Mouse (Mus musculus) inflammation-experienced regulatory T-cells, adult 6 months (primary cell): ENCODE results near the gene Zfp978. TPM values are rescaled to one million over a fixed set of nuclear protein-coding genes. Genes with fewer than 3 reads are reported as not detected.
A peak's percentile ranks its signal among the peaks of the same experiment; 100 is the strongest.
"Not testable (repeated sequence)": the region's sequence is repeated elsewhere in the genome, so short reads cannot be mapped to it uniquely, and the experiment has no call there.

Source experiments
- ATAC-seq: one replicate; pipeline ENCODE4 v1.8.0; 2017
- polyA plus RNA-seq, 3 experiments: library from polyadenylated mRNA; unstranded; fragments of 100-300 nt; shearing (Covaris generic); gene quantifications; one replicate each; pipeline ENCODE4 v1.2.1; 2017

The Zfp978 gene
- polyA plus RNA-seq, 3 experiments from 2014 or later, result not detected

DNA sequence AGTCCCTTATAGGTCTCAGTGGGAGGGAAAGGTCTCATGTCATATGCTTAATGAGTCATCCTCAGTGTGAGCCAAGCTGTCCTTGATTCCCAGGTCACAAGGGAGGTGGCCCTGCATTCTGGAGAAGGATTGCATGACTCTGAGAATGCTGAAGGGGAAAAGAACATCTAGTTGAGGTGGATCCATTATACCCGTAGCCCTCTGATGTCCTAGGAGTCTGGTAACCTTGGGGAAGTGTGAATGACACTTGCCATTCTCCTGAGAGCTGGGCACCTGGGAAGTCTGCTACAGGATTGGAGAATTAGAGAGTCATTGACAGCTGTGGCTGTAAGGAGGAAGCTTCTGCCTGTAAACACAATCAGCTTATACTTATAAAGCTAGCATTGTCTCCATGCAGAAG, 55.3 kb downstream of the Zfp978 start:
- not testable (repeated sequence) for ATAC-seq

DNA sequence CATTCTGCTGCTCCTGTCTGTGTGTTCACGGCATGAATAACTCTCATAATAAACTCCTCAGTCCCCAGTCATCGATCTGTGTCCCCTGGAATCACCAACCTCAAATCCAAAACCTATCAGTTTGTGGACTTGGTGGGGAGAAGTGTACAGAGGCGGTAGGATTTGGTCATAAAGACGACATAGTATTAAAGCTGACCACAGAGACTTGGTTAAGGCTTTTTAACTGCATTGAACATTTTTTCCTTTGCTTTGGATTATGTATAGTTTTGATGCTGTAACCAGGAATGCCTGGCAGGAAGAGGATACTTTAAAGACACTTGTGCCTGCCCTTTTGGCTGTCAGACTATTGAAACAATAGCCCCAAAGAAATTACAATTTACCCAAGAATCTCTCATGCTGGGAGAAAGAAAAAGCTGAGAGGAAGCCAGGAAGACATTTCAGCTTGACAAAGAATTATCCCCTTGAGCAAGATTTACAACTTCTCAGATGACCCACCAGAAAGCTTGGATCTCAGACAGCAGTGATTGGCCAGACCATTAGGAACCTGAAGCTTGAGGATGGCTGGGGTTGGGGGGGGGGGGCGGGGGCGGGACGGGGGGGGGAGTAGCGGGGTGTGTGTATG, 56.2 kb downstream of the Zfp978 start:
- peak; percentile 16 for ATAC-seq

DNA sequence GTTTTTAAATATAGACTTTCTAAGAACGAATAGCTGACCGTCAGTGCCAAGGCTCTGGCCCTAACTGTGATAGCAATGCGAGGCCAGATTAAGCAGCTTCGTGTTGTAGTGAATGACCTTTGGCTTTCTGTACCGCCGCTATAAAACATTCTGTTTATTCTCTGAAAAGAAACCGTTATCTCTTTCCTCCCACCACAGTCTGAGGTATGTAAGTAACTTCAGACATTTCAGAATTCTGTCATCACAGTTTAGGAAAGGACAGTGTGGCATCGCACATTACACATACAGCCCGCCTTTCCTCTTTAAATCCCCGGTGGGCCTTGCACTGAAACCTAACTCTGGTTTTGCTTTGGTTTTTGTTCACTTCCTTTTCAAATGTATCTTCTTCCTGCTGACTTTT, 56.8 kb downstream of the Zfp978 start:
- no peak for ATAC-seq

DNA sequence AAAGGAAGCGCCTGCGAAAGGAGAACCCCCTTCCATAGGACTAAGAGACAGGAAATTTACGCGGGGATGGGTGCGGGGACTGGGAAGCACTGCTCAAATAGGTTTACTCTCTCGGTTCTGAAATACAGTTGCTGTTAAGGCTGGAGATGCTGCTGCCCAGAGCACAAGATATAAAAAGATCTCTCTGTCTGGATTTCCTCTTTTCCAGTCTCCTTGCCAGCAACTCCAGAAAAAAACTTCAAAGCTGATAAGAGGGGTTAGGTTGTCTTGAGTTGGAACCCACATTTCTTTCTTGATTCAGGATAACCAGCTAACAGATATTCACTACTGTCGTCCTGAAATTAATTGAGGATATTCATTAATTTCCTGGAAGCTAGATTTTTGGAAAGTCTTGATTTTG, 57.2 kb downstream of the Zfp978 start:
- not testable (repeated sequence) for ATAC-seq

DNA sequence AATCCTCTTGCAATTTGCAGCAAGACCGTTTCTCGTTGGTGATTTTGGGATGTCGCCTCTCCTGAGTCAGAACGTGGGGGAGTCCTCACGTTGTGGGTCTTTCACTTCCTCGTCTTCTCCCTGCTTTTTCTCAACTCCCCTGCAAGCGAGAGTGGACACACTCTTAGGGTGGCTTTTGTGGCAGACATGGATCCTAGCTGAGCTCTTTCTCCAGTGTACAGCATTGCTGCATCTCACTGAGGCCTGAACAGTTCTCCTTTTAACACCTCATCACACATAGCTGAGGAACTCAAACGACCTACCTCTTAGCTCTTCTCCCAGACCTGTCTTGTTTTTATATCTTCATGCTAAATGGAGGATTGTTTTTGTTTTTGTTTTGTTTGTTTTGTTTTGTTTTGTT, 58.1 kb downstream of the Zfp978 start:
- not testable (repeated sequence) for ATAC-seq

DNA sequence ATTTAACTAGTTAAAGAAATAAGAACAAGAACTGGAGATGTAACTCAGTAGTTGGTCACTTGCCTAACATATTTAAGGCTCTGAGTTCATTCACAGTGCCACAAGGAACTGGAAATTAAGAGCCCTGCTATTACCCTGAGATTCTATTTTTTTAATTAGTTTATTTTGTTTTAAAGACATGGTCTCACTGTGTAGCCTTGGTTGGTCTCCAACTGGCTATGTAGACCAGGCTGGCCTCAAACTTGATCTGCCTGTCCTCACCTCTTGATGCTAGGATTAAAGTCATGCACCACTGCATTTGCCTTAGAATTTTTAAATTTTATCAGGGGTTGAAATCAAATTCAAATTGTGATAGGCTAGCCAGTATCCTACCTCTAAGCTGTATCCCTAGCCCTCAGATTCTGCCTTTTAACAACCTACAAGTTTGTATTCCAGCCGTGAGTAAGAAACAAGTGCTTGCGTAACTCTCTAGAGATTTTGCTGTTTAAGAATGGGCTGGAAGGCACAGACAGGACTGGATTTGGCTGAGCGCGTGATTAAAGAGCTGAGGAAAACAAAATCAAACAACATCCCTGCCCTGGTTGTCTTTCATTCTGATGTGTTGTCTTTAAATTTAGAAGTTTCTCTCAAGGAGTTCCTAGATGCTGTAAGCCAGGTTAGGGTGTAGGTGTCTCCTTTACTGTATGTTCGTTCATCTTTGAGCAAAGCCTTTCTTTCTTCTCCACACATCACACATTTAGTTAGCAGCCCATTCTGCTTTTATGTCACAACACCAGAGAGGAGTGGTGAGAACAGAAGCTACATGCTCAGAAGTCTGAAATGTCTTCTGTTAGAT, 58.9 kb downstream of the Zfp978 start:
- not testable (repeated sequence) for ATAC-seq

DNA sequence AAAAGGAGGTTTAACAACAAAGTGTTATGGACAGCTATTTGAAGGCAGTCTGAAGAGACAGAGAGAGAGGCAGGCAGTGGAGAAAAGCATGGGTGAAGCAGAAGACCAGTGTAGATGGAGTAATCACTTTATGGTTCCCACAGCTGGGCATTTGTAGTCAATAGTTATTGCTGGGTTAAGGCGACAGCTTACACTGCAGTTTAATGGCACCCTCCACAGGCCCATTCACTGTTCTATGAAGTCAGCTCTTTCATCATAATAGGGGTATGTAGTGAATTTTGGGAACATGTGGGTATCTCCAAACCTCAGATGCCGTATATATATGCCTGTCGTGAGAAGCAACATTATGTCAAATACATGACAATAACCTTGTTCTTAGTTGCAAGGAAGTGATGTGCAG, 59.7 kb downstream of the Zfp978 start:
- no peak for ATAC-seq

DNA sequence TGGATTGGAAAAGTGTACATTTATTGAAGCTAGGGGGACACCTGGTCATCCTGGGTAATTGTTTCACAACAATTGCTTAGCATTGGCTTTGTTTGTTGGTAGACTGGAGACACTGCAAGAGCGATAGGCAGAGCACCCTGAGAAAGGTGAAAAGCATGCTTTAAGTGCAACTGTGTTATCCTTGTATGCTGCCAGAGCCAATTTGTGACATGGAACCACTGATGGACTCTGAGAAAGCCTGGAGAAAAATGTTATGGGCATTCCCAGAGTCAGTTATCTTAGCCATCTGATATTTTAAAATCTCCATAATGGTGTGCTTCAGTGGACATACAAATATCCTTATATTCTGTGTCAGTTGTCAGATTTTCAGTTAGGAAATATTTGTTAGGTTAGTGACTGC, 60.2 kb downstream of the Zfp978 start:
- not testable (repeated sequence) for ATAC-seq

DNA sequence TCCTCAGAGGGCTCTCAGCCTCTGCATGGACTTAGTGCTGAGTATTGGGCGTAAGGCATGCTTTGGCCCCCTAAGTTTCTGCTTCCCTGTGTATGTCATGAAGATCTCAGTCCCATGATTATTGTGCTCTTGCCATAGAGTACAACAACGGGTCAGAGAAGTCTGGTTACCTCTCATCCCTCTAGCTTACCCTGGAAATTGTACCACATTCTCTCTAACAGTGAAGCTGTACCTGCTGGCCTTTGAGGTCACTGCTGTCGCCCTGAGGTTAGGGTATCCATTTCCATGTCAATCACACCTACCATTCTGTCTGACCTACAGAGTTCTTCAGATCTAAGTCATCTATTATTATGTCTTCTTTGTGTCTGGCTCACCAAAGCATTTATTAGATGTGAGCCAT, 62.0 kb downstream of the Zfp978 start:
- ATAC-seq, result no peak

DNA sequence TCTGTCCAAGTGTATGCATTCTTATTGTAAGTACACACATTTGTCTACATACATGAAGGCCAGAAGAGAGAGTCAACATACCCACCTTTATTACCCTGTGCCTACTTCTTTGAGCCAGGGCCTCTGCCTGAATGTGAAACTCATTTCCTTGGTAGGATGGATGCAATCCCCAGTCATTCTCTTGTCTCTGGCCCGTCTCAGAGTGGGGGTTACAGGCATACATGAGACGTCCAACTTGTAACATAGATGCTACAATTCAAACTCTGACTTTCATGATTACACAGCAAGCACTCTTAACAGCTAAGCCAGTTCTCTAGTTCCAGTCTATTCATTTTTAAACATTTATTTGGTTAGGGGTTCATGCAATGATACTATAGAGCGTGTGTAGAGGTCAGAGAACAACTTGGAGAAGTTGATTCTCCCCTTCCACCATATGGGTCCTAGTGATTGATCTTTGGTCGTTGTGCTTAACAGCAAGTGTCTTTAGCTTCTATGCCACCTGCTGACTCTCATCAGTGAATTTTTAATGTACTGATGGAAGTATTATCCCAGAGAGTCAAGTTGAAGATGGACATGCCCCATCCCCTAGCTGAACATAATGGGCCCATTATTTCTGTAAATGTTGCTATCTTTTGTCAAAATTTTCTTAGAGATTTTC, 62.7 kb downstream of the Zfp978 start:
- ATAC-seq, result no peak

DNA sequence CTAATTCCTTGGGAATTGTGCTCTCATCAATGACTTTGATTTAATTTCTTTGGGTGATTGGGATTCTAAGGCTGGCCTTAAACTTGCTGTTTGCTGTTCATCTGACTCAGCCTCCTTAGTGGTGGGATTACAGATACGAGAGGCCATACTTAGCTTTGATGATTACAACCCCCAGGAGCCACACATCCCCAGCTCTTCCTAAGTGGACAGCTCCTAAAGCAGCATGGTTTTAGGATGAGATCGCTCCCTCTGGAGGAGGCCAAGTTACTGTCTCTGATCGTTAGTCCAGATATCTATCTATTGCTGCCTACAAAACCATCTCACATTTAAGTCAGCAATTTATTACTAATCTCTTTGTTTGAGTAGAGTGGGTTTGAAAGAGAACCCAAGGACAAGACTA, 63.3 kb downstream of the Zfp978 start:
- ATAC-seq, result not testable (repeated sequence)

DNA sequence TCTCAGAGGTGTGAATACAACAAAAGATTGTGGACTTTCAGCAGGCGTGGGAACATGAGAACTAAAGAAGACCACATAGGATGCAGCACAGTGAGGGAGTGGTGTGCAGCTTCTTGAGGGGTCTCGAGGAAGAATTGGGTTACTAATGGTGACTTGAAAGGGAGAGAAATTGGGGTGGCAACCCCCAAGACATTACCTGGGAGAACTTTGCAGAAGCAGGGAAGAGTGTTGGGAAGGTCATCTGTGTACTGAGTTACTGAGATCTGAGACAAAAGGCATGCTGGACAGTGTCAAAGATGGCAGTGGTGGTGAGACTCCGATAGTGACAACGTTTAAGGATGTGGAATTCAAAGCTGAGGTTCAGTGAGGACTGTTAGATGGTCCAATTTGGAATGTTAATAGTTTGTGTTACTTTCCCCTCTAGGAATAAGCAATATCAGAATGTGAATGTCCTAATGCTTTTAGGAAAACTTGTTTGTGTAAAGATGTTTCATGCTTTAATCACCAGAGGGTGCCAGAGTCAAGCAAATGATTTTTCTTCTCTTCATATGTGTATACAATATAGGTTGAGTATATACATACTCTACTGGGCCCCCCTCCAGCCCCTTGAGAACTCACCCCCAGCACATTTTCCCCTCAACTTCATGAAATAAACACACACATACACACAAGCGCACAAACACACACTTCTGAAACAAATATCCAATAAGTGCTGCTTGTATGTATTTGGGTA, 64.7 kb downstream of the Zfp978 start:
- not testable (repeated sequence) for ATAC-seq

DNA sequence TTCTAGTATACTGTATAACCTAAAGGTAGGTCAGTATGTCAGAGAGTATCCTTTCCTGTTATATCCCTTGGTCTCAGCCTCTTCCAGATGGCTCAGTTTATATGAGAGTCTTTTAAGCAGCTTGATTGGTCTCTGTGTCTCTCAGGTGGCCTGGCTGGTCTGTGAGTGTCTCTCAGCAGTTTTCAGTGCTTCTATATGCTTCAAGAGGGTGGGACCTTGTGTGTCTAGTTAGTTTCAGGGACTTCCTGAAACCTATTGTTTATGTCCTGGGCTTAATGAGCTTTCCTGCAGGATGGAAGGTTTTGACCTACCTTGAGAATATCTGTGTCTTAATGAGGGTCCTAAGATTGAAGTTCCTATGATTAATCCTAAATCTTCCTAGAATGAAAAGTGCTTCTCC, 69.5 kb downstream of the Zfp978 start:
- no peak for ATAC-seq

DNA sequence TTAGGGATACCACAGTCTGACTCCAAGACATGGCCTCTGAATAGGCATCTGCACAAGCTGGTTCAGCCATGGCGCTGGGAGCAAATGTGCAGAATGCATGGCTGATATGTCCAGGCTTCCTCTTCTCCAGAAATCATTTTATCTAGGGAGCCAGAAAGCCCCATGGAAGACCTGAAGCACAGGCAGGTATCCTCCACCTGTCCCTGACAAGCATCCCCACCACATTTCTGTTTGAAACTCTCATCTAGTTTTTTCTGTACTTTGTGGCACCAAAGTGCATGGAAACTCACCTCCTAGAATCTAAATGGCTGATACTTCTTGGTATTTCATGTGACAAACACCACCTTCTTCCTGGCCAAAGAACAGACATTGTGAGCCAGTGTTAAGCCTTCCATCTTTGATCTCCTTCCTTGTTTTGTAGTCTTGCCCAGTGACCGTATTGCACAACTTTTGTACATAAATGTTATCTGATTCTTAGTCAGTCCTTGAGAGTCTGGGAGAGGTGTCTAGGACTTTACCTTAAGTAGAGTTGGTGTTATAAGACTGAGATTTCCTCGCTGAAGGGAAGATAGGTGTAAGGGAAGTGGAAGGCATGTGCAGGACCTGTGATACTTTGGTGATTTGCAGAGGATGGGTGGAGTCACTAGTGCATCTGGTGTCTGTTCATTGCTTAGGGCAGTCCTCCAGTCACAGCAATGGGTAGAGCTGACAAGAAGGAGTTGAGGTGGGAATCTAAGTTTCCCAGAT, 70.8 kb downstream of the Zfp978 start:
- ATAC-seq, result peak; percentile 8

DNA sequence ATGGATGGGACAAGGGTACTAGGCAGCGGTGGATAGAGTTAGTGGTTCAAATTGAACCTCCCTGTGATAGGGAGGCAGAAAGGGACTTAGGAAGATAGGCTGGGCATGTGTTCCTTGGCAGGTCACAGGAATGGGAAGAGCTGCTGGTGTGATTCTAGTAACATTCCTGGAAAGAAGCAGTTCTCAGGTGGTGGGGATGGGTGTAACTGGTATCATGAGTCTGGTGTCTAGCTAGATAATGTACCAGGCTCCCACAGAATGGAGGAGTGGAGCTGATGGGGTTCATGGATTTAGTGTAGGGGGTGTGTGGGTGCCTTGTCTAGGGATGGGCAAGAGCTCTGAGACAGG, 71.3 kb downstream of the Zfp978 start:
- ATAC-seq, result peak; percentile 4

DNA sequence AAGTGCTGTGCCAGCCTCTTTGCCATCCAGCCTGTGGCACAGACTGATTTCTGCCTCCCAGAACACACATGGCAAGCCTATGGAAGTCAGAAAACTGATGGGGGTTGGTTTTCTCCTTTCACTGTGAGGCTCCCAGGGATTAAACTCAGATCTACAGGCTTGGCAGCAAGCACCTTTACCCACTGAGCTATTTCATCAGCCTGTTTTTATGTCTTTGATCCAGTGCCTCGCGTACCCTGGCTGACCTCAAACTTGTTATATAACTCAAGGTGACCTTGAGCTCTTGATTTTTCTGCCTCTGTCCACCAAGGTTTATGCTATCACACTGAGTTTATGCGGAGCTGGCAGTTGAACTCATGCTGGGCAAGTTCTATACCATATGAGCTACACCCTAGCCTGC, 71.9 kb downstream of the Zfp978 start:
- ATAC-seq, result no peak

DNA sequence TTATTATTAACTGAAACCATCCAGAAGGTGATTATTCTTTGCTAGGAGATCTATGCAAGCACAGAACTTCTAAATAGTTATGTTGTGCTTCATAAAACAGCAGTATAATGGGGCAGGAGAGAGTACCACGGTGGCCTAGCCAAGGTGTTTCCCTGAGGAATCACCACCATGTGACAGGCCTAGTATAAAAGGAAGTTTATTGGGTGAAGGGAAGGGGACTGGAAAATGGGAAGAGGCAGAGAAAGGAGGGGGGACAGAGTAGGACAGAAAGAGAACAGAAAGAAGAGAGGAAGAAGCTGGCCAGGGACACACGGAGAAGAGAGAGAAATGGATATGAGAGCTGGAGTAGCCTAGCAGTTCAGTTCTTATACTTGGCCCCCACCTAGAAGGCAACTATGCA, 72.8 kb downstream of the Zfp978 start:
- ATAC-seq, result no peak

Other genes with a start within 250 kb of the Zfp978 start
- gene Zfp991, start 229.3 kb upstream of the Zfp978 start, polyA plus RNA-seq, result 10 to 100 TPM in 1 of 3 experiments, 1 to 10 TPM in 2; 4.6 to 11.1 (median 7.9) TPM
- 1 to 10 TPM in 1 of 3 experiments, under 1 TPM in 2; 0.54 to 1.0 (median 0.65) TPM for gene Zfp988, start 55.6 kb upstream of the Zfp978 start, polyA plus RNA-seq
- gene Zfp982, start 131.1 kb downstream of the Zfp978 start, polyA plus RNA-seq, result under 1 TPM in 1 of 3 experiments, not detected in 2; 0.42 TPM
- under 1 TPM in 2 of 3 experiments, not detected in 1; 0.14 to 0.27 TPM for gene Gm16503, start 178.9 kb downstream of the Zfp978 start, polyA plus RNA-seq
- 1 to 10 TPM; 1.5 to 4.5 (median 2.3) TPM for gene Zfp985, start 192.0 kb downstream of the Zfp978 start, polyA plus RNA-seq